In the genomic region with DNA sequence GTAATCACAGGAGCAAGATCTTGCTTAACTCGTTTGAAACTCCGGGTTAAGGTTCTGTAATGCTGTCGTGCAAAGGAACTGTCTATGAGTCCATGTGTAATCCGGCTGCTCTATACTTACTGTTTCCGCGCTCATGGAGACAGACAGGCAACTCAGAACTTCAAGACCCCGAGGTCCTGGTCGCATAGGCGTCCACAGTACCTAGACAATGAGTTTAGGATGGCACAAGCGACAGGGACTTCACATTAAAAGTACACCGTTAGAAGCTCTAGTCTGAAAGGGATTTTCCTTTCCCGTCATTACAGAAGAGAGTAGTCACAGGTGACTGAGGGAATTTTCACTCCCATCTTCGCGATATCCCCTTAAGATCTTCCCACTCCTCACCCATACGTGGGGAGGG, we compare ENCODE assay signal across 8 mouse cellular contexts. TPM values are rescaled to one million over a fixed set of nuclear protein-coding genes. Genes with fewer than 3 reads are reported as not detected.
DNase-seq lines count a peak whose midpoint lies in the region; ATAC-seq lines count a peak whose summit lies in the region.

No protein-coding gene starts in this region.

- H3K4me2 ChIP-seq in kidney, embryonic 15.5 days, result peak overlapping the region; percentile 98
- H3K4me2 ChIP-seq in embryonic facial prominence, embryonic 12.5 days (replicated peaks), result peak overlapping the region; percentile 93
- H3K4me2 ChIP-seq in hindbrain, embryonic 15.5 days, result peak overlapping the region; percentile 100; the same call in 1 of the 2 replicates
- peak overlapping the region; percentile 99 for H3K4me2 ChIP-seq in midbrain, embryonic 14.5 days (ENCODE audit: low read length)

- DNase-seq in kidney, adult 9 months, result no peak
- DNase-seq in midbrain, embryonic 14.5 days, result no peak
- DNase-seq in urinary bladder, postnatal 25 days (ENCODE audit: low spot score), result no peak
- DNase-seq in layer of hippocampus, adult 9-11 months, result no peak
- DNase-seq in c-Kit-positive CD71-positive TER-119-positive erythroid progenitor cells, embryonic 14.5 days (ENCODE audit: low spot score), result no peak

- H3K4me3 ChIP-seq in kidney, embryonic 15.5 days (replicated peaks), result peak overlapping the region; percentile 62
- H3K4me3 ChIP-seq in embryonic facial prominence, embryonic 12.5 days, result peak overlapping the region; percentile 81; the same call in 1 of the 2 replicates
- peak overlapping the region; percentile 71 for H3K4me3 ChIP-seq in hindbrain, embryonic 15.5 days
- no peak overlapping the region for H3K4me3 ChIP-seq in midbrain, embryonic 14.5 days (replicated peaks; ENCODE audit: low read depth, low read length)

- ATAC-seq in kidney, embryonic 15.5 days (replicated peaks; ENCODE audit: low FRiP score), result no peak
- ATAC-seq in embryonic facial prominence, embryonic 12.5 days (ENCODE audit: insufficient number of reproducible peaks, insufficient read depth, low FRiP score, low TSS enrichment), result no peak
- 0 out of 2 replicates have a peak, but pooled peaks have one; percentile 0 for ATAC-seq in hindbrain, embryonic 15.5 days (ENCODE audit: low FRiP score, low read depth)
- ATAC-seq in midbrain, embryonic 14.5 days (ENCODE audit: low FRiP score, low TSS enrichment), result no peak

- no peak overlapping the region for H3K27ac ChIP-seq in kidney, embryonic 15.5 days
- no peak overlapping the region for H3K27ac ChIP-seq in embryonic facial prominence, embryonic 12.5 days
- H3K27ac ChIP-seq in hindbrain, embryonic 15.5 days (replicated peaks), result no peak overlapping the region
- no peak overlapping the region for H3K27ac ChIP-seq in midbrain, embryonic 14.5 days (replicated peaks; ENCODE audit: low read depth, low read length)

- 11% methylated on average over 15 of the region's 15 CpGs for WGBS in kidney, embryonic 15.5 days
- WGBS in embryonic facial prominence, embryonic 12.5 days, result 16% methylated on average over 15 of the region's 15 CpGs
- WGBS in hindbrain, embryonic 15.5 days, result 14% methylated on average over 15 of the region's 15 CpGs
- 15% methylated on average over 15 of the region's 15 CpGs for WGBS in midbrain, embryonic 14.5 days

- no peaks in the 10 kb centered on the region for H3K9me3 ChIP-seq in kidney, embryonic 15.5 days (replicated peaks)
- no peaks in the 10 kb centered on the region for H3K9me3 ChIP-seq in embryonic facial prominence, embryonic 12.5 days
- no peaks in the 10 kb centered on the region for H3K9me3 ChIP-seq in hindbrain, embryonic 15.5 days
- no peaks in the 10 kb centered on the region for H3K9me3 ChIP-seq in midbrain, embryonic 14.5 days (ENCODE audit: control insufficient read depth, low read length)

- H3K27me3 ChIP-seq in kidney, embryonic 15.5 days, result peaks cover 43% of the 10 kb centered on the region
- peaks cover 6% of the 10 kb centered on the region for H3K27me3 ChIP-seq in embryonic facial prominence, embryonic 12.5 days
- H3K27me3 ChIP-seq in hindbrain, embryonic 15.5 days, result peaks cover 24% of the 10 kb centered on the region
- peaks cover 52% of the 10 kb centered on the region for H3K27me3 ChIP-seq in midbrain, embryonic 14.5 days (ENCODE audit: control insufficient read depth, insufficient read depth, low read length)

- H3K9ac ChIP-seq in kidney, embryonic 15.5 days, result peak overlapping the region; percentile 37; the same call in 1 of the 2 replicates
- H3K9ac ChIP-seq in embryonic facial prominence, embryonic 12.5 days, result 0 out of 2 replicates have a peak overlapping the region, but pooled peaks have one; percentile 39
- no peak overlapping the region for H3K9ac ChIP-seq in hindbrain, embryonic 15.5 days
- no peak overlapping the region for H3K9ac ChIP-seq in midbrain, embryonic 14.5 days (replicated peaks; ENCODE audit: low read length)

- H3K36me3 ChIP-seq in kidney, embryonic 15.5 days, result no peaks in the 10 kb centered on the region
- no peaks in the 10 kb centered on the region for H3K36me3 ChIP-seq in embryonic facial prominence, embryonic 12.5 days
- no peaks in the 10 kb centered on the region for H3K36me3 ChIP-seq in hindbrain, embryonic 15.5 days
- no peaks in the 10 kb centered on the region for H3K36me3 ChIP-seq in midbrain, embryonic 14.5 days (ENCODE audit: control insufficient read depth, insufficient read depth, low read length)

- H3K4me1 ChIP-seq in kidney, embryonic 15.5 days, result peaks cover 39% of the 10 kb centered on the region
- H3K4me1 ChIP-seq in embryonic facial prominence, embryonic 12.5 days, result peaks cover 24% of the 10 kb centered on the region
- H3K4me1 ChIP-seq in hindbrain, embryonic 15.5 days (replicated peaks), result peaks cover 29% of the 10 kb centered on the region
- H3K4me1 ChIP-seq in midbrain, embryonic 14.5 days (ENCODE audit: control insufficient read depth, insufficient read depth, low read length), result peaks cover 9% of the 10 kb centered on the region; the same call in 1 of the 2 replicates

RNA-seq across cellular contexts. Expression of a gene that starts 0.8 kb away (rescaled TPM):
- polyA plus RNA-seq in kidney, embryonic 15.5 days (2015; fragmentation: Nextera tagmentation; extraction: Ambion mirVana), result 11.7 and 12.7 TPM in 2 replicates
- 21.0 and 22.6 TPM in 2 replicates for polyA plus RNA-seq in embryonic facial prominence, embryonic 12.5 days (2016; fragmentation: Nextera tagmentation; extraction: Ambion mirVana)
- polyA plus RNA-seq in hindbrain, embryonic 15.5 days (2015; fragmentation: Nextera tagmentation; extraction: Ambion mirVana), result 7.4 and 9.5 TPM in 2 replicates
- 3.3 and 4.2 TPM in 2 replicates for polyA plus RNA-seq in midbrain, embryonic 14.5 days (2014; fragmentation: Nextera tagmentation; extraction: Ambion mirVana)

RNA-seq across cellular contexts. Expression of a gene that starts 53.2 kb away (rescaled TPM):
- polyA plus RNA-seq in kidney, embryonic 15.5 days (2015; fragmentation: Nextera tagmentation; extraction: Ambion mirVana), result 17.8 and 18.5 TPM in 2 replicates
- 7.4 and 8.4 TPM in 2 replicates for polyA plus RNA-seq in embryonic facial prominence, embryonic 12.5 days (2016; fragmentation: Nextera tagmentation; extraction: Ambion mirVana)
- polyA plus RNA-seq in hindbrain, embryonic 15.5 days (2015; fragmentation: Nextera tagmentation; extraction: Ambion mirVana), result 3.0 and 3.4 TPM in 2 replicates
- polyA plus RNA-seq in midbrain, embryonic 14.5 days (2014; fragmentation: Nextera tagmentation; extraction: Ambion mirVana), result 1.5 and 1.7 TPM in 2 replicates

Comparison
In these comparisons a context has a peak if more than half of its experiments do, and no peak if none do; other contexts are left out.
1. H3K9ac ChIP-seq: peak in kidney, embryonic 15.5 days (single experiment) and embryonic facial prominence, embryonic 12.5 days (single experiment); none in hindbrain, embryonic 15.5 days (single experiment) and midbrain, embryonic 14.5 days (single experiment).
2. Peak in every context shown above with its lines, with median percentiles within 50 percentile points of each other: H3K4me2 ChIP-seq.